Mouse (Mus musculus) CH12.LX (cell line): ENCODE measurements around the gene Fermt2.

Experiments
- CHD2 ChIP-seq: IDR thresholded peaks from 2 replicates; pipeline ENCODE4 v1.6.1; 2011; ENCODE audit warnings: low read length, improper control_type of control experiment
- CTCF ChIP-seq, 2 experiments: IDR thresholded peaks in 1 of 2; conservative IDR thresholded peaks in 1 of 2; 2 replicates each; pipeline ENCODE4 v1.5.1; 2011 to 2012; ENCODE audit warnings: low read depth in 2 of 2, low read length in 2 of 2, improper control_type of control experiment in 1 of 2, inconsistent platforms in 1 of 2, mild to moderate bottlenecking in 1 of 2, moderate library complexity in 1 of 2
- EP300 ChIP-seq: IDR thresholded peaks from 2 replicates; pipeline ENCODE4 v1.6.1; 2011; ENCODE audit warnings: low read length, improper control_type of control experiment
- HCFC1 ChIP-seq: IDR thresholded peaks from 2 replicates; pipeline ENCODE4 v1.6.1; 2012; ENCODE audit warnings: low read depth, mild to moderate bottlenecking, inconsistent platforms, low read length, improper control_type of control experiment
- MAFK ChIP-seq: IDR thresholded peaks from 2 replicates; pipeline ENCODE4 v1.6.1; 2011; ENCODE audit warnings: low read length, improper control_type of control experiment; ENCODE audit not compliant: insufficient replicate concordance
- MYC ChIP-seq: IDR thresholded peaks from 2 replicates; pipeline ENCODE4 v1.6.1; 2011; ENCODE audit warnings: low read depth, mild to moderate bottlenecking, improper control_type of control experiment, low read length
- POLR2A ChIP-seq: IDR thresholded peaks from 2 replicates; pipeline ENCODE4 v1.6.1; 2011; ENCODE audit warnings: low read depth, mild to moderate bottlenecking, improper control_type of control experiment, low read length
- SMC3 ChIP-seq: IDR thresholded peaks from 2 replicates; pipeline ENCODE4 v1.6.1; 2011; ENCODE audit warnings: low read depth, low read length, improper control_type of control experiment
- TBP ChIP-seq: conservative IDR thresholded peaks from 2 replicates; pipeline ENCODE4 v1.6.1; 2011; ENCODE audit warnings: low read depth, low read length, improper control_type of control experiment
- TCF12 ChIP-seq: IDR thresholded peaks from 2 replicates; pipeline ENCODE4 v1.6.1; 2014; ENCODE audit warnings: low read depth, mild to moderate bottlenecking, inconsistent platforms, low read length, improper control_type of control experiment
- ZC3H11A ChIP-seq: IDR thresholded peaks from 2 replicates; pipeline ENCODE4 v1.6.1; 2012; ENCODE audit warnings: low read depth, mild to moderate bottlenecking, inconsistent platforms, low read length, improper control_type of control experiment
- ZNF384 ChIP-seq: IDR thresholded peaks from 2 replicates; pipeline ENCODE4 v1.6.1; 2012; ENCODE audit warnings: low read depth, low read length, improper control_type of control experiment, inconsistent platforms

GRCm38 (mm10) chr14:45444870-45445269 is 85.0 kb downstream of the Fermt2 start:
- TF ChIP-seq MAFK (no peak), CTCF (conservative IDR thresholded peaks at IDR 0.05 in 1 of 2, IDR thresholded peaks at IDR 0.05 in 1 of 2; ENCODE audit: low read depth in 2 of 2, low read length in 2 of 2) (no peak), CHD2 (no peak), POLR2A (no peak), MYC (no peak), SMC3 (no peak), TCF12 (no peak), HCFC1 (no peak), ZNF384 (no peak), TBP (no peak), ZC3H11A (no peak), EP300 (no peak)
